Mouse (Mus musculus) CH12.LX (cell line): ENCODE results near the gene Chrm4. TPM values are rescaled to one million over a fixed set of nuclear protein-coding genes. Genes with fewer than 3 reads are reported as not detected.

Experiments
- DNase-seq: peaks from one replicate; pipeline ENCODE4 v3.0.0-alpha.2; 2013; ENCODE audit errors: extremely low read depth
- H3K27ac ChIP-seq: 2 replicates; pipeline ENCODE4 v1.5.1; 2012; ENCODE audit warnings: low read depth, mild to moderate bottlenecking, control low read depth, moderate library complexity; ENCODE audit not compliant: insufficient read depth
- H3K27me3 ChIP-seq: replicated peaks from 2 replicates; pipeline ENCODE3; 2012; ENCODE audit warnings: inconsistent platforms
- H3K36me3 ChIP-seq, 2 experiments: replicated peaks in 1 of 2; 2 replicates each; pipeline versions ENCODE3 to v1.6.1; 2012; ENCODE audit warnings: inconsistent platforms in 1 of 2, low read length in 1 of 2, mild to moderate bottlenecking in 1 of 2, mixed read lengths in 1 of 2, moderate library complexity in 1 of 2; ENCODE audit not compliant: control insufficient read depth in 1 of 2, insufficient read depth in 1 of 2
- H3K4me1 ChIP-seq, 2 experiments: 2 replicates each; pipeline ENCODE4 v1.6.1; 2012; ENCODE audit warnings: inconsistent platforms in 1 of 2, moderate library complexity in 1 of 2; ENCODE audit not compliant: insufficient read depth in 2 of 2, control insufficient read depth in 1 of 2
- H3K4me2 ChIP-seq: 2 replicates; pipeline ENCODE4 v1.6.1; 2012; ENCODE audit warnings: low read depth, mild to moderate bottlenecking, control low read depth; ENCODE audit not compliant: poor library complexity, insufficient read depth, severe bottlenecking
- H3K4me3 ChIP-seq, 3 experiments: fragments of 150-350 bp in 1 of 3; sonication (generic) in 1 of 3; replicated peaks in 1 of 3; 2 replicates each; pipeline versions ENCODE3 to v1.5.1; 2011 to 2012; ENCODE audit warnings: low read depth in 2 of 3, low read length in 2 of 3, mild to moderate bottlenecking in 2 of 3, moderate library complexity in 2 of 3, control low read depth in 1 of 3, improper control_type of control experiment in 1 of 3, inconsistent platforms in 1 of 3, mixed read lengths in 1 of 3; ENCODE audit not compliant: poor library complexity in 1 of 3
- H3K79me2 ChIP-seq: replicated peaks from 2 replicates; pipeline ENCODE4 v1.6.1; 2012; ENCODE audit warnings: mild to moderate bottlenecking, moderate library complexity; ENCODE audit not compliant: control insufficient read depth, poor library complexity, insufficient read depth, severe bottlenecking; ENCODE audit errors: extremely low read depth
- H3K9ac ChIP-seq: 2 replicates; pipeline ENCODE4 v1.6.1; 2012; ENCODE audit warnings: low read depth, mild to moderate bottlenecking, control low read depth, moderate library complexity; ENCODE audit not compliant: insufficient read depth
- H3K9me3 ChIP-seq: replicated peaks from 2 replicates; pipeline ENCODE3; 2012; ENCODE audit warnings: low read length, inconsistent platforms, mixed read lengths
- CHD2 ChIP-seq: IDR thresholded peaks from 2 replicates; pipeline ENCODE4 v1.6.1; 2011; ENCODE audit warnings: low read length, improper control_type of control experiment
- CTCF ChIP-seq, 2 experiments: IDR thresholded peaks in 1 of 2; conservative IDR thresholded peaks in 1 of 2; 2 replicates each; pipeline ENCODE4 v1.5.1; 2011 to 2012; ENCODE audit warnings: low read depth in 2 of 2, low read length in 2 of 2, improper control_type of control experiment in 1 of 2, inconsistent platforms in 1 of 2, mild to moderate bottlenecking in 1 of 2, moderate library complexity in 1 of 2
- ELF1 ChIP-seq: IDR thresholded peaks from 2 replicates; pipeline ENCODE4 v1.6.1; 2014; ENCODE audit warnings: low read depth, mild to moderate bottlenecking, inconsistent platforms, low read length, improper control_type of control experiment
- GABPA ChIP-seq: IDR thresholded peaks from 2 replicates; pipeline ENCODE4 v1.6.1; 2012; ENCODE audit warnings: low read depth, low read length, improper control_type of control experiment, inconsistent platforms; ENCODE audit not compliant: insufficient replicate concordance
- HCFC1 ChIP-seq: IDR thresholded peaks from 2 replicates; pipeline ENCODE4 v1.6.1; 2012; ENCODE audit warnings: low read depth, mild to moderate bottlenecking, inconsistent platforms, low read length, improper control_type of control experiment
- IRF4 ChIP-seq: IDR thresholded peaks from 2 replicates; pipeline ENCODE4 v1.6.1; 2014; ENCODE audit warnings: low read depth, mild to moderate bottlenecking, inconsistent platforms, low read length, improper control_type of control experiment
- MAX ChIP-seq: IDR thresholded peaks from 2 replicates; pipeline ENCODE4 v1.6.1; 2011; ENCODE audit warnings: low read length, improper control_type of control experiment
- MAZ ChIP-seq: IDR thresholded peaks from 2 replicates; pipeline ENCODE4 v1.6.1; 2012; ENCODE audit warnings: low read depth, mild to moderate bottlenecking, inconsistent platforms, low read length, improper control_type of control experiment, moderate library complexity
- MEF2A ChIP-seq: IDR thresholded peaks from 2 replicates; pipeline ENCODE4 v1.6.1; 2014; ENCODE audit warnings: low read depth, mild to moderate bottlenecking, inconsistent platforms, low read length, improper control_type of control experiment, borderline replicate concordance
- NELFE ChIP-seq: IDR thresholded peaks from 2 replicates; pipeline ENCODE4 v1.6.1; 2011; ENCODE audit warnings: low read depth, low read length, improper control_type of control experiment
- NRF1 ChIP-seq: IDR thresholded peaks from 2 replicates; pipeline ENCODE4 v1.6.1; 2014; ENCODE audit warnings: low read depth, mild to moderate bottlenecking, inconsistent platforms, low read length, improper control_type of control experiment, moderate library complexity
- POLR2A ChIP-seq: IDR thresholded peaks from 2 replicates; pipeline ENCODE4 v1.6.1; 2011; ENCODE audit warnings: low read depth, mild to moderate bottlenecking, improper control_type of control experiment, low read length
- POLR2AphosphoS2 ChIP-seq: IDR thresholded peaks from 2 replicates; pipeline ENCODE4 v1.6.1; 2011; ENCODE audit warnings: low read depth, low read length, improper control_type of control experiment
- RAD21 ChIP-seq: IDR thresholded peaks from 2 replicates; pipeline ENCODE4 v1.6.1; 2011; ENCODE audit warnings: low read depth, mild to moderate bottlenecking, low read length, improper control_type of control experiment, moderate library complexity
- RCOR1 ChIP-seq: conservative IDR thresholded peaks from 2 replicates; pipeline ENCODE4 v1.6.1; 2012; ENCODE audit warnings: low read depth, mild to moderate bottlenecking, inconsistent platforms, low read length, improper control_type of control experiment
- SIN3A ChIP-seq: IDR thresholded peaks from 2 replicates; pipeline ENCODE4 v1.6.1; 2012; ENCODE audit warnings: low read length, improper control_type of control experiment, inconsistent platforms
- SMC3 ChIP-seq: IDR thresholded peaks from 2 replicates; pipeline ENCODE4 v1.6.1; 2011; ENCODE audit warnings: low read depth, low read length, improper control_type of control experiment
- TBP ChIP-seq: conservative IDR thresholded peaks from 2 replicates; pipeline ENCODE4 v1.6.1; 2011; ENCODE audit warnings: low read depth, low read length, improper control_type of control experiment
- TCF12 ChIP-seq: IDR thresholded peaks from 2 replicates; pipeline ENCODE4 v1.6.1; 2014; ENCODE audit warnings: low read depth, mild to moderate bottlenecking, inconsistent platforms, low read length, improper control_type of control experiment
- UBTF ChIP-seq: IDR thresholded peaks from 2 replicates; pipeline ENCODE4 v1.6.1; 2012; ENCODE audit warnings: low read depth, mild to moderate bottlenecking, inconsistent platforms, low read length, improper control_type of control experiment, moderate library complexity
- USF2 ChIP-seq: conservative IDR thresholded peaks from 2 replicates; pipeline ENCODE4 v1.6.1; 2011; ENCODE audit warnings: low read depth, low read length, improper control_type of control experiment
- ZC3H11A ChIP-seq: IDR thresholded peaks from 2 replicates; pipeline ENCODE4 v1.6.1; 2012; ENCODE audit warnings: low read depth, mild to moderate bottlenecking, inconsistent platforms, low read length, improper control_type of control experiment
- dilution Hi-C: fragments of 300-500 bp; cut with MboI; formaldehyde crosslinking; loops from 2 replicates; pipeline ENCODE4 v1.14.3; 2020; ENCODE audit warnings: low sequenced_read_pairs; ENCODE audit not compliant: extremely low pct_unique_long_range_greater_than_20kb, extremely low pct_ligation_motif_present
- in situ Hi-C: fragments of 300-500 bp; cut with MboI; formaldehyde crosslinking; loops from 3 replicates; pipeline ENCODE4 v1.14.3; 2019; ENCODE audit warnings: low sequenced_read_pairs, low pct_ligation_motif_present, low pct_unique_long_range_greater_than_20kb, mixed read lengths
- polyA plus RNA-seq: library from polyadenylated mRNA; unstranded; fragments of >175 nt; gene quantifications from 2 replicates; pipeline ENCODE4 v1.2.1, GENCODE M21; 2012; ENCODE audit warnings: low read depth; ENCODE audit not compliant: insufficient read length
- total RNA-seq, 2 experiments: library from RNA; depleted of rRNA; stranded (reverse); fragments of 300-350 nt in 1 of 2; fragments of >200 nt in 1 of 2; gene quantifications; 2 replicates each; pipeline ENCODE4 v1.2.3; 2012 to 2014

The Chrm4 gene
- total and polyA plus RNA-seq, 3 experiments = 10.0 to 15.1 (median 14.4) TPM

- dilution Hi-C loops (no loop called here), in situ Hi-C loops (loop anchor here (10.0 kb wide), 1 partner anchor 153 kb away; no protein-coding TSS in a partner anchor)
- Histone ChIP-seq H3K27ac (no peak overlapping the region), H3K79me2 (no peaks in the 10 kb centered on the region; the same call in 1 of the 2 replicates), H3K27me3 (no peaks in the 10 kb centered on the region), H3K4me1 (peaks cover 6 to 42% of the 10 kb centered on the region in 2 experiments), H3K36me3 (peaks cover 23 to 80% of the 10 kb centered on the region in 2 experiments), H3K4me3 (no peak overlapping the region), H3K4me2 (no peak overlapping the region), H3K9me3 (no peaks in the 10 kb centered on the region), H3K9ac (no peak overlapping the region)
- TF ChIP-seq SMC3 (peak; percentile 13; the same call in 1 of the 2 replicates), SIN3A (no peak), POLR2AphosphoS2 (no peak), MEF2A (no peak), NRF1 (no peak), CTCF (conservative IDR thresholded peaks at IDR 0.05 in 1 of 2, IDR thresholded peaks at IDR 0.05 in 1 of 2; ENCODE audit: low read depth in 2 of 2, low read length in 2 of 2) (peak in 1 of 2 experiments; percentile 56; a peak in 2 of 4 replicates), HCFC1 (no peak), UBTF (no peak), ELF1 (peak; percentile 25; the same call in 1 of the 2 replicates), CHD2 (peak; percentile 33; the same call in 1 of the 2 replicates)
- DNase-seq = peak; percentile 65
These were observed 931 bp downstream of the Chrm4 start for GRCm38 (mm10) chr2:91927826-91928533.

DNA sequence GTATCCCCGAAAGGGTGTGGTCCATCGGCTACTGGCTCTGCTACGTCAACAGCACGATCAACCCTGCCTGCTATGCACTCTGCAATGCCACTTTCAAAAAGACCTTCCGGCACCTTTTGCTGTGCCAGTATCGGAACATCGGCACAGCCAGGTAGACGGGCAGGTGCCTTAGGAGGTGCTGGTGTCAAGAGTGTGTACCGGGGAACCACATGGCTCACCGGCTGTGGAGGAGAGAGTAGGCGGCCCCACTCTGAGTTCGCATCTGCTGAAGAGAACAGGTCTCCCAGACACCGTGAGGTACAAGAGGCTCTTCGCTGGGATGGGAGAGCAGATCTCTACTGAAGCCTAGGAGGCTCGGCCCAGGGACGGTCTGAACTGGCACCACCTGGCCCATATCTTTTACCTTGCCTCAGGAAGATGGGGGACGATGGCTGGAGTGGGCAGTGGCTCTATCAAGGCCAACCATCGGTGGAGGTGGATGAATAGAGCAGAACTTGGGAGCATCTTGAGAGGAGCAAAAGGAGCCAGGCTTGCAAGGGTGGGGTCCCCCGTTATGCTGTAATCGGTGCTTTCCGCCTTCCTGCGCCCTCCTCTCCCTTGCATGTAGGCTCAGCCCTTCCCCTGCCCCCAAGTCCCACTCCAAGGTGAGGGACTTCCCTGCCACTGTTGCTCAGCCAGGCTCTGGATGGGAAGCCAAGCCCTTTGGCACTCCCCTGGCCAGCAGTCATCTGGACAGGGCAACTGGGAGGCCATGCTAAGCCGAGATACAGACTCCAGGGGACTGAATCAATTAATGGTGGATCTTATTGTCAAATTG lies 1.7 kb downstream of the Chrm4 start:
- in situ Hi-C loops = loop anchor here (10.0 kb wide), 1 partner anchor 154 kb away; no protein-coding TSS in a partner anchor
- dilution Hi-C loops = no loop called here
- H3K4me2 ChIP-seq = no peak overlapping the region

More for the DNA sequence above, 1.7 kb downstream of the Chrm4 start:
- peaks cover 4 to 47% of the 10 kb centered on the region in 2 experiments for H3K4me1 ChIP-seq
- TF ChIP-seq NRF1 (no peak), TBP (no peak), MAZ (no peak), ZC3H11A (no peak), RCOR1 (no peak), TCF12 (no peak), IRF4 (no peak), RAD21 (no peak), GABPA (no peak), USF2 (no peak), ELF1 (no peak), MEF2A (no peak), UBTF (no peak), NELFE (no peak), MAX (no peak), SIN3A (no peak), POLR2A (no peak)
- TF ChIP-seq, all 38 proteins: peak for 0
- Histone ChIP-seq H3K4me3 (no peak overlapping the region), H3K27me3 (no peaks in the 10 kb centered on the region), H3K27ac (no peak overlapping the region), H3K9me3 (no peaks in the 10 kb centered on the region), H3K36me3 (peaks cover 30 to 88% of the 10 kb centered on the region in 2 experiments), H3K79me2 (no peaks in the 10 kb centered on the region; the same call in 1 of the 2 replicates), H3K9ac (no peak overlapping the region)
- no peak for DNase-seq
